17 mouse cellular contexts compared by ENCODE assay signal in genomic region chr1:154188631-154189030, GRCm38 (mm10). TPM values are rescaled to one million over a fixed set of nuclear protein-coding genes. Genes with fewer than 3 reads are reported as not detected.
A peak's percentile ranks its signal among the peaks of the same experiment; 100 is the strongest.
DNase-seq lines count a peak whose midpoint lies in the region; ATAC-seq lines count a peak whose summit lies in the region.
"Had no signal": no experiment of that assay in that cellular context is flagged by ENCODE, and none has a peak within 500 bp of the region (broad histone marks: within the 10 kb centered on the region; RNA-seq: fewer than 3 reads in every experiment).

No protein-coding gene starts in this region.

- H3K4me1 ChIP-seq in limb, embryonic 10.5 days = peaks cover 23% of the 10 kb centered on the region
- H3K4me1 ChIP-seq: megakaryocyte, embryonic 14.5 days had no signal

- ATAC-seq in frontal cortex, adult (ENCODE audit: low TSS enrichment) = peak; percentile 1; the same call in 1 of the 2 replicates

- no peak for DNase-seq in frontal cortex, postnatal 36 days (ENCODE audit: low spot score in 2 of 2)
- peak; percentile 31 to 50 for DNase-seq in kidney, postnatal 4 days
- no peak for DNase-seq in kidney, adult 11 months
- DNase-seq in adipocyte (ENCODE audit: low spot score) = peak; percentile 34
- peak; percentile 68 for DNase-seq in limb, embryonic 10.5 days (ENCODE audit: low spot score)
- DNase-seq in gastrocnemius, adult 8-10 months (ENCODE audit: low spot score in 2 of 2) = no peak
- no peak for DNase-seq in spleen, postnatal 14 days (ENCODE audit: low spot score in 2 of 2)
- DNase-seq: adrenal gland, postnatal 10 days; cerebellum, postnatal 14 days; heart, adult 2 months; thymus, postnatal 14 days had no signal

- 31% methylated on average over 4 of the region's 4 CpGs for WGBS in limb, embryonic 10.5 days

- peak overlapping the region; percentile 53 for H3K27ac ChIP-seq in limb, embryonic 10.5 days
- H3K27ac ChIP-seq: heart, adult 2 months; liver, embryonic 14.5 days had no signal

- no peaks in the 10 kb centered on the region for H3K27me3 ChIP-seq in limb, embryonic 10.5 days (ENCODE audit: low read depth, poor library complexity, severe bottlenecking)
- H3K27me3 ChIP-seq: megakaryocyte, embryonic 14.5 days had no signal

- no peak overlapping the region for H3K4me3 ChIP-seq in limb, embryonic 10.5 days
- H3K4me3 ChIP-seq: erythroblast, embryonic 14.5 days; heart, adult 2 months; megakaryocyte, embryonic 14.5 days; myocyte had no signal

- no peaks in the 10 kb centered on the region for H3K9me3 ChIP-seq in limb, embryonic 10.5 days (replicated peaks)

- no peaks in the 10 kb centered on the region for H3K36me3 ChIP-seq in limb, embryonic 10.5 days

RNA-seq across cellular contexts. Expression of gene Zfp648, which starts 12.4 kb away (rescaled TPM):
- polyA plus RNA-seq in limb, embryonic 10.5 days (2016; fragmentation: Nextera tagmentation; extraction: Ambion mirVana) = 0.21 TPM in 1 of 2 replicates, not detected in the other
- not detected for total RNA-seq in gastrocnemius, adult 8-10 months (2022)
- total RNA-seq: heart, adult 2 months; hematopoietic stem cell, adult 5-6 weeks had no signal
- polyA plus RNA-seq: erythroblast, embryonic 14.5 days; heart, adult 2 months; liver, embryonic 14.5 days; myocyte had no signal

Comparison
In these comparisons a context has a peak if more than half of its experiments do, and no peak if none do; other contexts are left out.
1. DNase-seq: peak in kidney, postnatal 4 days (2 of 2), adipocyte (single experiment) and limb, embryonic 10.5 days (single experiment); none in frontal cortex, postnatal 36 days (0 of 2), kidney, adult 11 months (single experiment), gastrocnemius, adult 8-10 months (0 of 2) and spleen, postnatal 14 days (0 of 2).